Mouse (Mus musculus): ENCODE data around the gene P4hb. TPM values are rescaled to one million over a fixed set of nuclear protein-coding genes. Genes with fewer than 3 reads are reported as not detected.

Gene P4hb
- polyA plus RNA-seq, 1 experiment from 2014 or later, result 254 TPM

GRCm38 (mm10) chr11:120510375-120511030, 62.5 kb downstream of the P4hb start:
- DNase-seq (ENCODE audit: low spot score), result peak; percentile 76

Other genes with a start within 250 kb of the P4hb start
- gene Actg1, start 224.7 kb downstream of the P4hb start, polyA plus RNA-seq (2015; fragmentation: Nextera tagmentation; extraction: Ambion mirVana), result 1,815 and 1,857 TPM in 2 replicates
- 0.46 and 0.59 TPM in 2 replicates for gene Fscn2, start 211.7 kb downstream of the P4hb start, polyA plus RNA-seq (2015; fragmentation: Nextera tagmentation; extraction: Ambion mirVana)
- 12.8 and 15.9 TPM in 2 replicates for gene Faap100, start 194.5 kb downstream of the P4hb start, polyA plus RNA-seq (2015; fragmentation: Nextera tagmentation; extraction: Ambion mirVana)
- gene Nploc4, start 135.5 kb downstream of the P4hb start, polyA plus RNA-seq (2015; fragmentation: Nextera tagmentation; extraction: Ambion mirVana), result 24.8 and 29.3 TPM in 2 replicates
- gene Tspan10, start 130.6 kb downstream of the P4hb start, polyA plus RNA-seq (2015; fragmentation: Nextera tagmentation; extraction: Ambion mirVana), result 1.2 TPM in 2 replicates
- gene Pde6g, start 119.8 kb downstream of the P4hb start, polyA plus RNA-seq (2015; fragmentation: Nextera tagmentation; extraction: Ambion mirVana), result 0.14 TPM in 1 of 2 replicates, not detected in the other
- 15.5 and 18.5 TPM in 2 replicates for gene Oxld1, start 115.2 kb downstream of the P4hb start, polyA plus RNA-seq (2015; fragmentation: Nextera tagmentation; extraction: Ambion mirVana)
- 30.0 and 33.3 TPM in 2 replicates for gene Ccdc137, start 115.1 kb downstream of the P4hb start, polyA plus RNA-seq (2015; fragmentation: Nextera tagmentation; extraction: Ambion mirVana)
- 34.7 and 36.6 TPM in 2 replicates for gene Arl16, start 105.6 kb downstream of the P4hb start, polyA plus RNA-seq (2015; fragmentation: Nextera tagmentation; extraction: Ambion mirVana)
- 133 and 148 TPM in 2 replicates for gene Mrpl12, start 88.6 kb downstream of the P4hb start, polyA plus RNA-seq (2015; fragmentation: Nextera tagmentation; extraction: Ambion mirVana)
- 28.6 and 29.4 TPM in 2 replicates for gene Slc25a10, start 81.4 kb downstream of the P4hb start, polyA plus RNA-seq (2015; fragmentation: Nextera tagmentation; extraction: Ambion mirVana)
- gene Gcgr, start 42.6 kb downstream of the P4hb start, polyA plus RNA-seq (2015; fragmentation: Nextera tagmentation; extraction: Ambion mirVana), result 0.14 and 0.18 TPM in 2 replicates
- 179 and 196 TPM in 2 replicates for gene Mcrip1, start 23.5 kb downstream of the P4hb start, polyA plus RNA-seq (2015; fragmentation: Nextera tagmentation; extraction: Ambion mirVana)
- gene Ppp1r27, start 22.1 kb downstream of the P4hb start, polyA plus RNA-seq (2015; fragmentation: Nextera tagmentation; extraction: Ambion mirVana), result 13.7 and 17.1 TPM in 2 replicates
- 553 and 615 TPM in 2 replicates for gene Arhgdia, start 8.4 kb upstream of the P4hb start, polyA plus RNA-seq (2015; fragmentation: Nextera tagmentation; extraction: Ambion mirVana)
- 571 and 587 TPM in 2 replicates for gene Alyref, start 25.1 kb upstream of the P4hb start, polyA plus RNA-seq (2015; fragmentation: Nextera tagmentation; extraction: Ambion mirVana)
- 158 and 179 TPM in 2 replicates for gene Anapc11, start 25.2 kb upstream of the P4hb start, polyA plus RNA-seq (2015; fragmentation: Nextera tagmentation; extraction: Ambion mirVana)
- 1.6 and 2.1 TPM in 2 replicates for gene Npb, start 35.2 kb upstream of the P4hb start, polyA plus RNA-seq (2015; fragmentation: Nextera tagmentation; extraction: Ambion mirVana)
- 113 and 114 TPM in 2 replicates for gene Pcyt2, start 44.7 kb upstream of the P4hb start, polyA plus RNA-seq (2015; fragmentation: Nextera tagmentation; extraction: Ambion mirVana)
- gene Sirt7, start 52.0 kb upstream of the P4hb start, polyA plus RNA-seq (2015; fragmentation: Nextera tagmentation; extraction: Ambion mirVana), result 100 and 108 TPM in 2 replicates
- 16.5 and 18.7 TPM in 2 replicates for gene Mafg, start 60.3 kb upstream of the P4hb start, polyA plus RNA-seq (2015; fragmentation: Nextera tagmentation; extraction: Ambion mirVana)
- gene Pycr1, start 70.5 kb upstream of the P4hb start, polyA plus RNA-seq (2015; fragmentation: Nextera tagmentation; extraction: Ambion mirVana), result 1.7 and 2.9 TPM in 2 replicates
- gene Myadml2, start 74.9 kb upstream of the P4hb start, polyA plus RNA-seq (2015; fragmentation: Nextera tagmentation; extraction: Ambion mirVana), result 0.56 and 0.86 TPM in 2 replicates
- 0.18 TPM in 1 of 2 replicates, not detected in the other for gene Notum, start 87.9 kb upstream of the P4hb start, polyA plus RNA-seq (2015; fragmentation: Nextera tagmentation; extraction: Ambion mirVana)
- gene Aspscr1, start 99.7 kb upstream of the P4hb start, polyA plus RNA-seq (2015; fragmentation: Nextera tagmentation; extraction: Ambion mirVana), result 116 and 120 TPM in 2 replicates
- 191 and 212 TPM in 2 replicates for gene Cenpx, start 140.5 kb upstream of the P4hb start, polyA plus RNA-seq (2015; fragmentation: Nextera tagmentation; extraction: Ambion mirVana)
- 32.6 and 33.5 TPM in 2 replicates for gene Lrrc45, start 140.7 kb upstream of the P4hb start, polyA plus RNA-seq (2015; fragmentation: Nextera tagmentation; extraction: Ambion mirVana)
- gene Rac3, start 148.2 kb upstream of the P4hb start, polyA plus RNA-seq (2015; fragmentation: Nextera tagmentation; extraction: Ambion mirVana), result 16.6 and 17.4 TPM in 2 replicates
- 78.7 and 80.4 TPM in 2 replicates for gene Dcxr, start 154.0 kb upstream of the P4hb start, polyA plus RNA-seq (2015; fragmentation: Nextera tagmentation; extraction: Ambion mirVana)
- gene Cbr2, start 158.9 kb upstream of the P4hb start, polyA plus RNA-seq (2015; fragmentation: Nextera tagmentation; extraction: Ambion mirVana), result 179 and 229 TPM in 2 replicates
- 9.7 and 11.5 TPM in 2 replicates for gene Hmga1b, start 189.5 kb upstream of the P4hb start, polyA plus RNA-seq (2015; fragmentation: Nextera tagmentation; extraction: Ambion mirVana)
- 23.7 and 30.1 TPM in 2 replicates for gene Rfng, start 211.0 kb upstream of the P4hb start, polyA plus RNA-seq (2015; fragmentation: Nextera tagmentation; extraction: Ambion mirVana)
- 130 and 134 TPM in 2 replicates for gene Gps1, start 211.0 kb upstream of the P4hb start, polyA plus RNA-seq (2015; fragmentation: Nextera tagmentation; extraction: Ambion mirVana)
- gene Dus1l, start 223.2 kb upstream of the P4hb start, polyA plus RNA-seq (2015; fragmentation: Nextera tagmentation; extraction: Ambion mirVana), result 87.0 and 92.2 TPM in 2 replicates